Mouse (Mus musculus) liver, postnatal 0 days (tissue): ENCODE measurements around the gene Ubald1.

Experiments
- CTCF ChIP-seq: sonication (generic); IDR thresholded peaks from 2 replicates; pipeline ENCODE4 v1.5.1; 2016; ENCODE audit warnings: antibody characterized with exemption, low read depth
- EP300 ChIP-seq: IDR thresholded peaks from 2 replicates; pipeline ENCODE4 v1.6.1; 2016; ENCODE audit warnings: antibody characterized with exemption, low read depth, mild to moderate bottlenecking

DNA sequence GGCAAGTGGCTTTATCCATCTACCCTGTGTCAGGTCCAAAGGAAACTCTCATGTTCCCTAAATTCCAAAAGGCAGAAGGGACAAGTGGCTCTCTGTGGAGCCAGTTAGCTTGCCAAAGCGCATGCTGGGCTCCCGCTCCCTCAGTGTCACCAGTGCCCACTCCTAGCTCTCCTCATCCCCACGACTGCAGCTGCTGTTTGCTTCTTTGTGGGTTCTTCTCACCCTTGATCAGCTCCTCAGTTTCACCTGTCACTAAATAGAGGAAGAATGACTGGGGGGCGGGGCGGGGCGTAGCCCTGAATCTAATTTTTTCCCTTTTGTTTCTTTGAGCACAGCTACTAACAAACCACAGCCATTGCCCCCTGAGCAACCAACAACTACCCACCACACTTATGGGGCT is 18.8 kb upstream of the Ubald1 start:
- TF ChIP-seq CTCF (no peak), EP300 (no peak)
